Mouse (Mus musculus) olfactory bulb, adult 2 months (tissue): ENCODE results near the gene Sec14l3.

Experiments
- CTCF ChIP-seq: fragments of 200-500 bp; IDR thresholded peaks from 2 replicates; pipeline ENCODE4 v1.5.1; 2012; ENCODE audit warnings: low read depth, mild to moderate bottlenecking, low read length, moderate library complexity; ENCODE audit not compliant: insufficient read depth
- POLR2A ChIP-seq: fragments of 200-500 bp; IDR thresholded peaks from 2 replicates; pipeline ENCODE4 v1.6.1; 2012; ENCODE audit warnings: mild to moderate bottlenecking, low read depth, low read length, moderate library complexity; ENCODE audit not compliant: insufficient read depth

DNA sequence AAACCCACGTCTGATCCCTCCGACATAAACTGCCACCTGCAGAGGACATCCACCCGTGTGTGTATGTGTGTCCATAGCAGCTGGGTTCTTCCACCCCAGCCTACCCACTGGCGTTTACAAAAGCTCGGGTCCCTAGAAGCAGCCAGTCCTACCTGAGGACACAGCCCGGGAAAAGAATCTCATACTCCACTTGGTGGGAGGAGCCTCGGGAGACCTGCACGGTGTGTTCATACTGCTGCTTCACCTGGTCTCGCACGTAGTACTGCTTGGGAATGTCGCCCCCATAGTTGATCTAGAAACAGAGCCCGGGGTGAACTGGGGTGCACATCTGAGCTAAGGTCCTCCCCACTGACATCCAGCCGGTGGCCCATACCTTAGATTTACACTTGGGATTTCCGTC, 38.9 kb downstream of the Sec14l3 start:
- TF ChIP-seq CTCF (no peak), POLR2A (no peak)
